Mouse (Mus musculus) testis, adult 2 months (tissue): ENCODE results near the gene Ugt1a6a.

ENCODE experiments used
- CTCF ChIP-seq: fragments of 200-500 bp; IDR thresholded peaks from 2 replicates; pipeline ENCODE4 v1.5.1; 2012; ENCODE audit warnings: low read depth, mild to moderate bottlenecking, inconsistent platforms, low read length, moderate library complexity; ENCODE audit not compliant: control insufficient read depth, insufficient read depth, insufficient replicate concordance
- POLR2A ChIP-seq: fragments of 200-500 bp; IDR thresholded peaks from 2 replicates; pipeline ENCODE4 v1.6.1; 2012; ENCODE audit warnings: low read depth, mild to moderate bottlenecking, inconsistent platforms, low read length, moderate library complexity; ENCODE audit not compliant: control insufficient read depth

DNA sequence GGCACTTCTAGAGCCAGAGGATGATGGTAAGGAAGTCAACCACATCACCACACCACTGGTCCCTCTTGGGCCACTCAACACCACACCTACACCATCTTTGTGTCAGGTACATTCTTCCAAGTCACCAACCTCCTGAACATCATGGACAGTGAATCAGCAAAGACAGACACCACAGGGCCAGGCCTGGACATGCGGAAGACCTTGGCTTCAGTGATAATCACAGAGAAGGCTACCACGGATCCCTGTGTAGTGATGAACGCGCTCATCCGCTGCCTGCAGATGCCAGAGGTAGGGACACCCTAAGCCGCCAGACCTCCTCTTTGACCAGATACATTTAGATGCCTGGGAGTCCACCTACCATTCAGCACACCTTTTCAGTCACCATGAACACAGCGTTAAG is 93.5 kb downstream of the Ugt1a6a start:
- TF ChIP-seq CTCF (no peak), POLR2A (no peak)
